Mouse (Mus musculus) testis, postnatal 14 days (tissue): Measurements from ENCODE around the gene Sp100.

Experiments used
- DNase-seq: peaks from one replicate; pipeline ENCODE4 v3.0.0; 2021; ENCODE audit warnings: low spot score

Gene Sp100

GRCm38 (mm10) chr1:85702531-85702930 lies 52.7 kb downstream of the Sp100 start:
- DNase-seq: no peak

GRCm38 (mm10) chr1:85703245-85704186 lies 53.7 kb downstream of the Sp100 start:
- peak; percentile 81 for DNase-seq

GRCm38 (mm10) chr1:85705552-85705951 lies 55.8 kb downstream of the Sp100 start:
- no peak for DNase-seq

- DNase-seq: no peak
These were observed 57.0 kb downstream of the Sp100 start for GRCm38 (mm10) chr1:85706754-85707153.

GRCm38 (mm10) chr1:85714501-85714900 lies 64.7 kb downstream of the Sp100 start:
- DNase-seq: no peak

- DNase-seq: no peak
These were observed 66.7 kb downstream of the Sp100 start for GRCm38 (mm10) chr1:85716447-85717027.

- DNase-seq: no peak
These were observed 69.3 kb downstream of the Sp100 start for GRCm38 (mm10) chr1:85719049-85719448.

GRCm38 (mm10) chr1:85720220-85720893 lies 70.6 kb downstream of the Sp100 start:
- DNase-seq: no peak

- no peak for DNase-seq
These were observed 80.7 kb downstream of the Sp100 start for GRCm38 (mm10) chr1:85730471-85730870.

- DNase-seq: no peak
These were observed 82.8 kb downstream of the Sp100 start for GRCm38 (mm10) chr1:85732581-85732980.

GRCm38 (mm10) chr1:85734511-85734910 lies 84.7 kb downstream of the Sp100 start:
- no peak for DNase-seq

- DNase-seq: no peak
These were observed 85.8 kb downstream of the Sp100 start for GRCm38 (mm10) chr1:85735463-85736123.

- peak; percentile 74 for DNase-seq
These were observed 86.8 kb downstream of the Sp100 start for GRCm38 (mm10) chr1:85736355-85737184.

GRCm38 (mm10) chr1:85739000-85739399 lies 89.2 kb downstream of the Sp100 start:
- no peak for DNase-seq

- no peak for DNase-seq
These were observed 90.0 kb downstream of the Sp100 start for GRCm38 (mm10) chr1:85739819-85740218.

GRCm38 (mm10) chr1:85740923-85741322 lies 91.1 kb downstream of the Sp100 start:
- no peak for DNase-seq

- DNase-seq: no peak
These were observed 92.5 kb downstream of the Sp100 start for GRCm38 (mm10) chr1:85742333-85742732.

- DNase-seq: no peak
These were observed 93.2 kb downstream of the Sp100 start for GRCm38 (mm10) chr1:85742916-85743505.

- DNase-seq: no peak
These were observed 94.8 kb downstream of the Sp100 start for GRCm38 (mm10) chr1:85744539-85744938.

GRCm38 (mm10) chr1:85746511-85746910 lies 96.7 kb downstream of the Sp100 start:
- no peak for DNase-seq

GRCm38 (mm10) chr1:85749829-85750228 lies 100.0 kb downstream of the Sp100 start:
- DNase-seq: no peak
